Mouse (Mus musculus) small intestine, adult 2 months (tissue): ENCODE measurements around the gene Cacna2d1.

Source experiments
- CTCF ChIP-seq: fragments of 200-500 bp; IDR thresholded peaks from 2 replicates; pipeline ENCODE4 v1.5.1; 2012; ENCODE audit warnings: low read depth, mild to moderate bottlenecking, control low read depth, inconsistent platforms, low read length, moderate library complexity, mixed read lengths; ENCODE audit not compliant: insufficient replicate concordance, insufficient read length; ENCODE audit errors: extremely low read depth
- POLR2A ChIP-seq: fragments of 200-500 bp; IDR thresholded peaks from 2 replicates; pipeline ENCODE4 v1.6.1; 2012; ENCODE audit warnings: low read depth, mild to moderate bottlenecking, control low read depth, inconsistent platforms, low read length, moderate library complexity

DNA sequence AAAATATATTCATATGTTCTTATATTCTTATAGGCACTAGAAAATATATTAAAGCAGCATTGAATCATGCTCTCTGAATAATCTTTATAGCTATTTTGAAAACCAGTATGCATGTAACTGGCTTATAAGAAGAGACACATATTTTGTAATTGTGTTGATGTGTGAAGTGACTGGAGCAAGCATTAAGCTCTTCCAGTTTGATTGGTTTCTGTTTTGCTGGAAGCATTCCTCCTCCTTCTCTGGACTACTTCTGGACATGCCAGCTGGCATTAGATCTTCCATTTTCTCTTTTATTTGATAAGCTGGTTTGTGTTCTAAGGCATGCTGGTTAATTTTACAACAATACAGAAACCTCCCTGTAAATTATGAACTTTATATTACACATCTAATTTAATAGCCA is 228.8 kb downstream of the Cacna2d1 start:
- TF ChIP-seq POLR2A = no peak
- no peak for TF ChIP-seq CTCF
